Mouse (Mus musculus): ENCODE results near the gene Med12l. TPM values are rescaled to one million over a fixed set of nuclear protein-coding genes. Genes with fewer than 3 reads are reported as not detected.
"Not testable (repeated sequence)": the region's sequence is repeated elsewhere in the genome, so short reads cannot be mapped to it uniquely, and the experiment has no call there.

Med12l gene
- polyA plus RNA-seq, 1 experiment from 2014 or later, result 4.4 TPM

GRCm38 (mm10) chr3:59111944-59112343 lies 106.3 kb downstream of the Med12l start:
- no peaks in the 10 kb centered on the region for H3K4me1 ChIP-seq
- no peaks in the 10 kb centered on the region for H3K27me3 ChIP-seq
- H3K9ac ChIP-seq (replicated peaks), result no peak overlapping the region
- ATAC-seq (ENCODE audit: low FRiP score, low read depth), result no peak
- no peak overlapping the region for H3K27ac ChIP-seq (replicated peaks)
- no peak overlapping the region for H3K4me3 ChIP-seq
- 77% methylated on average over 3 of the region's 3 CpGs for WGBS
- no peaks in the 10 kb centered on the region for H3K9me3 ChIP-seq
- H3K4me2 ChIP-seq (replicated peaks), result no peak overlapping the region
- H3K36me3 ChIP-seq, result 0 out of 2 replicates have a peak, but pooled peaks cover 5% of the 10 kb centered on the region

GRCm38 (mm10) chr3:59113291-59113690 lies 107.7 kb downstream of the Med12l start:
- not testable (repeated sequence) for H3K4me1 ChIP-seq; H3K27ac ChIP-seq (replicated peaks); H3K4me2 ChIP-seq (replicated peaks); ATAC-seq (ENCODE audit: low FRiP score, low read depth); H3K9ac ChIP-seq (replicated peaks); H3K27me3 ChIP-seq; H3K36me3 ChIP-seq; H3K4me3 ChIP-seq; H3K9me3 ChIP-seq
- 93% methylated on average over 4 of the region's 4 CpGs for WGBS

- Histone ChIP-seq H3K9me3 (no peaks in the 10 kb centered on the region), H3K27ac (replicated peaks) (no peak overlapping the region), H3K27me3 (no peaks in the 10 kb centered on the region), H3K4me1 (no peaks in the 10 kb centered on the region), H3K9ac (replicated peaks) (no peak overlapping the region), H3K4me3 (no peak overlapping the region), H3K4me2 (replicated peaks) (no peak overlapping the region), H3K36me3 (0 out of 2 replicates have a peak, but pooled peaks cover 5% of the 10 kb centered on the region)
- no peak for ATAC-seq (ENCODE audit: low FRiP score, low read depth)
- WGBS, result 91% methylated on average over 8 of the region's 8 CpGs
Measured at GRCm38 (mm10) chr3:59113973-59114517, 108.4 kb downstream of the Med12l start.

GRCm38 (mm10) chr3:59121067-59121730 lies 115.6 kb downstream of the Med12l start:
- no peaks in the 10 kb centered on the region for H3K9me3 ChIP-seq
- H3K4me1 ChIP-seq, result no peaks in the 10 kb centered on the region
- no peak overlapping the region for H3K4me2 ChIP-seq (replicated peaks)
- ATAC-seq (ENCODE audit: low FRiP score, low read depth), result 0 out of 2 replicates have a peak, but pooled peaks have one; percentile 41
- 24% methylated on average over 7 of the region's 7 CpGs for WGBS
- no peaks in the 10 kb centered on the region for H3K36me3 ChIP-seq
- no peak overlapping the region for H3K27ac ChIP-seq (replicated peaks)
- H3K27me3 ChIP-seq, result no peaks in the 10 kb centered on the region
- H3K9ac ChIP-seq (replicated peaks), result no peak overlapping the region
- no peak overlapping the region for H3K4me3 ChIP-seq

GRCm38 (mm10) chr3:59121780-59122449 lies 116.3 kb downstream of the Med12l start:
- H3K4me2 ChIP-seq (replicated peaks), result no peak overlapping the region
- H3K4me1 ChIP-seq, result no peaks in the 10 kb centered on the region
- H3K9me3 ChIP-seq, result no peaks in the 10 kb centered on the region
- H3K4me3 ChIP-seq, result no peak overlapping the region
- H3K27me3 ChIP-seq, result no peaks in the 10 kb centered on the region
- no peak for ATAC-seq (ENCODE audit: low FRiP score, low read depth)
- H3K9ac ChIP-seq (replicated peaks), result no peak overlapping the region
- no peaks in the 10 kb centered on the region for H3K36me3 ChIP-seq
- WGBS, result 64% methylated on average over 7 of the region's 7 CpGs
- no peak overlapping the region for H3K27ac ChIP-seq (replicated peaks)

GRCm38 (mm10) chr3:59125022-59125421 lies 119.4 kb downstream of the Med12l start:
- no peak overlapping the region for H3K4me2 ChIP-seq (replicated peaks)
- H3K27me3 ChIP-seq, result no peaks in the 10 kb centered on the region
- H3K4me3 ChIP-seq, result no peak overlapping the region
- no peaks in the 10 kb centered on the region for H3K36me3 ChIP-seq
- H3K27ac ChIP-seq (replicated peaks), result no peak overlapping the region
- H3K9ac ChIP-seq (replicated peaks), result no peak overlapping the region
- H3K9me3 ChIP-seq, result no peaks in the 10 kb centered on the region
- no peak for ATAC-seq (ENCODE audit: low FRiP score, low read depth)
- WGBS, result 70% methylated on average over 5 of the region's 5 CpGs
- H3K4me1 ChIP-seq, result no peaks in the 10 kb centered on the region

- no peak overlapping the region for H3K27ac ChIP-seq (replicated peaks)
- no peaks in the 10 kb centered on the region for H3K9me3 ChIP-seq
- no peak overlapping the region for H3K9ac ChIP-seq (replicated peaks)
- H3K4me3 ChIP-seq, result no peak overlapping the region
- H3K27me3 ChIP-seq, result no peaks in the 10 kb centered on the region
- no peak for ATAC-seq (ENCODE audit: low FRiP score, low read depth)
- 70% methylated on average over 7 of the region's 7 CpGs for WGBS
- H3K4me2 ChIP-seq (replicated peaks), result no peak overlapping the region
- no peaks in the 10 kb centered on the region for H3K4me1 ChIP-seq
- H3K36me3 ChIP-seq, result no peaks in the 10 kb centered on the region
Measured at GRCm38 (mm10) chr3:59125783-59126555, 120.3 kb downstream of the Med12l start.

GRCm38 (mm10) chr3:59128681-59129080 lies 123.1 kb downstream of the Med12l start:
- Histone ChIP-seq H3K9me3 (no peaks in the 10 kb centered on the region), H3K27me3 (no peaks in the 10 kb centered on the region), H3K9ac (replicated peaks) (no peak overlapping the region), H3K27ac (replicated peaks) (no peak overlapping the region), H3K4me2 (replicated peaks) (no peak overlapping the region), H3K36me3 (no peaks in the 10 kb centered on the region), H3K4me1 (no peaks in the 10 kb centered on the region), H3K4me3 (no peak overlapping the region)
- WGBS, result 81% methylated on average over 20 of the region's 20 CpGs
- ATAC-seq (ENCODE audit: low FRiP score, low read depth), result no peak

- ATAC-seq (ENCODE audit: low FRiP score, low read depth), result no peak
- no peak overlapping the region for H3K9ac ChIP-seq (replicated peaks)
Measured at GRCm38 (mm10) chr3:59129547-59129946, 123.9 kb downstream of the Med12l start.

GRCm38 (mm10) chr3:59130431-59130830 lies 124.8 kb downstream of the Med12l start:
- H3K27ac ChIP-seq (replicated peaks), result no peak overlapping the region
- no peak overlapping the region for H3K4me2 ChIP-seq (replicated peaks)
- no peak overlapping the region for H3K4me3 ChIP-seq
- no peaks in the 10 kb centered on the region for H3K36me3 ChIP-seq
- no peaks in the 10 kb centered on the region for H3K27me3 ChIP-seq
- no peaks in the 10 kb centered on the region for H3K9me3 ChIP-seq
- WGBS, result 74% methylated on average over 8 of the region's 8 CpGs
- H3K4me1 ChIP-seq, result no peaks in the 10 kb centered on the region
- no peak for ATAC-seq (ENCODE audit: low FRiP score, low read depth)
- H3K9ac ChIP-seq (replicated peaks), result no peak overlapping the region

More at GRCm38 (mm10) chr3:59129547-59129946, 123.9 kb downstream of the Med12l start:
- Histone ChIP-seq H3K4me1 (no peaks in the 10 kb centered on the region), H3K27me3 (no peaks in the 10 kb centered on the region), H3K27ac (replicated peaks) (no peak overlapping the region), H3K36me3 (no peaks in the 10 kb centered on the region), H3K4me3 (no peak overlapping the region), H3K9me3 (no peaks in the 10 kb centered on the region), H3K4me2 (replicated peaks) (no peak overlapping the region)
- 92% methylated on average over 3 of the region's 3 CpGs for WGBS

- Histone ChIP-seq H3K9ac (replicated peaks) (no peak overlapping the region), H3K36me3 (no peaks in the 10 kb centered on the region), H3K27me3 (no peaks in the 10 kb centered on the region), H3K4me1 (no peaks in the 10 kb centered on the region), H3K4me2 (replicated peaks) (no peak overlapping the region), H3K9me3 (no peaks in the 10 kb centered on the region), H3K27ac (replicated peaks) (no peak overlapping the region), H3K4me3 (no peak overlapping the region)
- 80% methylated on average over 4 of the region's 4 CpGs for WGBS
- ATAC-seq (ENCODE audit: low FRiP score, low read depth), result no peak
Measured at GRCm38 (mm10) chr3:59131081-59131480, 125.5 kb downstream of the Med12l start.

- WGBS, result 93% methylated on average over 4 of the region's 4 CpGs
- Histone ChIP-seq H3K9me3 (no peaks in the 10 kb centered on the region), H3K4me1 (no peaks in the 10 kb centered on the region), H3K9ac (replicated peaks) (no peak overlapping the region), H3K4me2 (replicated peaks) (no peak overlapping the region), H3K27ac (replicated peaks) (no peak overlapping the region), H3K27me3 (no peaks in the 10 kb centered on the region), H3K36me3 (no peaks in the 10 kb centered on the region), H3K4me3 (no peak overlapping the region)
- no peak for ATAC-seq (ENCODE audit: low FRiP score, low read depth)
Measured at GRCm38 (mm10) chr3:59131966-59132365, 126.3 kb downstream of the Med12l start.
